ENCODE assay signal across 1 mouse cellular context in the genomic region with DNA sequence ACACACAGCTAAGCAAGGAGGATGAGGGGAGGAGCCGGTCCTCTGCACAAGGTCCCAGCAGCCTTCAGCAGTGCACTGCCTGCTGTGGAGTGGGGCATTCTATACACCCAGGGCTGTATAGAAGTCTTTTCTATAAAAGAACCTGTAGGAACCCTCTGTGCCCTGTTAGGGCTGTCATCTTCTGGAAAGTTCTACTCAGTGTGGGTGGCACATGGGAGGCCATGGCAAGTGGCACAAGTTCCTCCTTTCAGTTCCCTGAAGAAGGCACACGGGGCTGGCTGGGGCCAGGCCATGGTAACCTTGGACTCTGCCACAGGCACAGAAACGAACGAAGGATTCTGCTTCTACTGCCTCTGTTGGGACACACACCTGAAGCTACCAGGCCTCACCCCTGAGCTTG.
A peak's percentile ranks its signal among the peaks of the same experiment; 100 is the strongest.
TF ChIP-seq lines count a peak whose summit lies in the region.

No protein-coding gene starts in this region.

TF ChIP-seq in myocyte, 11 proteins besides CTCF, POLR2A, EP300 and RAD21:
- peak; percentile 28 for TF ChIP-seq POLR2AphosphoS2 (IDR thresholded peaks at IDR 0.05; ENCODE audit: insufficient read length, low read depth)
- no peak for TF ChIP-seq MYOD1 (IDR thresholded peaks at IDR 0.05; ENCODE audit: control insufficient read depth in 1 of 3, insufficient read length in 2 of 3, low read depth in 2 of 3)
